Mouse (Mus musculus) stomach, embryonic 14.5 days (tissue): Measurements from ENCODE around the gene Ralgps2. TPM values are rescaled to one million over a fixed set of nuclear protein-coding genes. Genes with fewer than 3 reads are reported as not detected.
A peak's percentile ranks its signal among the peaks of the same experiment; 100 is the strongest.

Experiments
- ATAC-seq: fragments of 200-750 bp; cut with Nextera tagmentation; 2 replicates; pipeline ENCODE4 v1.8.0; 2017; ENCODE audit warnings: low read depth, moderate TSS enrichment; ENCODE audit not compliant: insufficient number of reproducible peaks, insufficient read depth, low FRiP score
- H3K27ac ChIP-seq: fragments of 300-500 bp; sonication (generic); 2 replicates; pipeline ENCODE4 v1.5.1; 2014; ENCODE audit warnings: mild to moderate bottlenecking, low read length, moderate library complexity, mixed read lengths
- H3K27me3 ChIP-seq: fragments of 300-500 bp; sonication (generic); 2 replicates; pipeline ENCODE4 v1.6.1; 2014; ENCODE audit warnings: low read length, control low read depth, mixed read lengths; ENCODE audit not compliant: control insufficient read depth, insufficient read depth
- H3K36me3 ChIP-seq: fragments of 300-500 bp; sonication (generic); 2 replicates; pipeline ENCODE4 v1.6.1; 2014; ENCODE audit warnings: mild to moderate bottlenecking, control low read depth, low read length, moderate library complexity, mixed read lengths; ENCODE audit not compliant: control insufficient read depth, insufficient read depth
- H3K4me1 ChIP-seq: fragments of 300-500 bp; sonication (generic); 2 replicates; pipeline ENCODE4 v1.6.1; 2014; ENCODE audit warnings: low read length, control low read depth, mixed read lengths; ENCODE audit not compliant: control insufficient read depth, insufficient read depth
- H3K4me2 ChIP-seq: fragments of 300-500 bp; sonication (generic); replicated peaks from 2 replicates; pipeline ENCODE4 v1.6.1; 2014; ENCODE audit warnings: low read depth, low read length, control low read depth
- H3K4me3 ChIP-seq: fragments of 300-500 bp; sonication (generic); 2 replicates; pipeline ENCODE4 v1.5.1; 2014; ENCODE audit warnings: low read depth, low read length, control low read depth
- H3K9ac ChIP-seq: fragments of 300-500 bp; sonication (generic); replicated peaks from 2 replicates; pipeline ENCODE4 v1.6.1; 2014; ENCODE audit warnings: low read depth, mild to moderate bottlenecking, control low read depth, low read length, moderate library complexity, mixed read lengths
- H3K9me3 ChIP-seq: fragments of 300-500 bp; sonication (generic); 2 replicates; pipeline ENCODE4 v1.6.1; 2016; ENCODE audit warnings: low read depth, low read length, control low read depth; ENCODE audit not compliant: control insufficient read depth
- WGBS: fragments of 180-500 bp; shearing (Covaris S2); extraction: QIAGEN DNeasy Blood & Tissue Kit; methylation state at CpG from one replicate; pipeline ENCODE4 v1.1.7; 2014; 5-methylcytosine and 5-hydroxymethylcytosine counted together
- polyA plus RNA-seq: library from polyadenylated mRNA; unstranded; fragments of >200 nt; fragmentation: Nextera tagmentation; extraction: Ambion mirVana; gene quantifications from 2 replicates; pipeline ENCODE4 v1.2.1, GENCODE M21; 2014

Ralgps2 gene
- 55.1 and 61.0 TPM in 2 replicates for polyA plus RNA-seq

DNA sequence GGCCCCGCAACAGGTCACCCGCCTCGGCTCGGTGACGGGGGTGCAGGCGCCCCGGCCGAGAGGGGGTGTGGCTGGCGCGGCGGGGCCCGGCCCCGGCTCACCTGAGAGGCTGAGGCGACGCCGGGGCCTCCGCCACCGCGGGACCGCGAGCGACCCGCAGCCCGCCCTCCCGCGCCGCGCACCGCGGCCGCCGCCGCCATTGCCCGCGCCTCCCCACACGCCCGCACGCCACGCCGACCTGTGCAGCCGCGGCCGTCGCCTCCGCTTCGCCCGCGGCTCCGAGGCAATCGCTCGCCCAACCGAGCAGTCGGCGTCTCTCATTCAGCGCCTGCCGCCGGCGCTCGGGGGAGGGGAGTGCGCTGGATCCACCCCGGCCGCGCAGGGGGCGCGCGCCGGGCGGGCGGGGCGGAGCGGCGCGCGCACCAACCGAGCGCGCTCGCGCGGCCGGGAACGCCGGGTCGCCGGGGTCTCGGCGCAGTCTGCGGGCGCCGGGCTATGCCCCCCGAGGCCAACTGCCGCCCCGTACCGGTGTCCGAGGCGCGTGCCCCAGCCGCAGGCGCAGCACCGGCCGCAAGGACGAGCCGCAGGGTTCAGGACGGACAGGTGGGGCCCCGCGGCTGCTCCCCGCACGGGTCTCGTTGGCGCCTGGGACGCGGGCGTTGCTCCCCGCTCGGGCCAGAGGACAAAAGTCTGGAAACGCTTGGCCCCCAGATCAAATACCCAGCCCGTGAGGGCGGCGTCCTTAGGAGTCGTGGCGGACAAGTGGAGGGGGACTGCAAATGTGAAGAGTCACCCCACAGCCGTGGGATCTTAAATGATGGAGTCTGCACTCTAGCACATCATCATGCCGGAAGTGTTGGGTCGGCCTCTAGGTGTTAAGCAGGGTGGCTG is at the start of gene Ralgps2:
TSS of gene Ralgps2 (minus strand) at position 376 of the 891 bp plus-strand sequence.
- no peaks in the 10 kb centered on the region for H3K27me3 ChIP-seq
- peak within 1 kb of the TSS; percentile 85 for H3K4me3 ChIP-seq
- peak within 1 kb of the TSS; percentile 84; the same call in 1 of the 2 replicates for H3K27ac ChIP-seq
- H3K36me3 ChIP-seq = no peaks in the 10 kb centered on the region
- ATAC-seq = peak; percentile 85
- H3K4me1 ChIP-seq = 0 out of 2 replicates have a peak, but pooled peaks cover 2% of the 10 kb centered on the region
- H3K9me3 ChIP-seq = no peaks in the 10 kb centered on the region
- peak within 1 kb of the TSS; percentile 84 for H3K4me2 ChIP-seq
- under 1% methylated on average over 70 of the region's 124 CpGs for WGBS
- H3K9ac ChIP-seq = peak within 1 kb of the TSS; percentile 73

DNA sequence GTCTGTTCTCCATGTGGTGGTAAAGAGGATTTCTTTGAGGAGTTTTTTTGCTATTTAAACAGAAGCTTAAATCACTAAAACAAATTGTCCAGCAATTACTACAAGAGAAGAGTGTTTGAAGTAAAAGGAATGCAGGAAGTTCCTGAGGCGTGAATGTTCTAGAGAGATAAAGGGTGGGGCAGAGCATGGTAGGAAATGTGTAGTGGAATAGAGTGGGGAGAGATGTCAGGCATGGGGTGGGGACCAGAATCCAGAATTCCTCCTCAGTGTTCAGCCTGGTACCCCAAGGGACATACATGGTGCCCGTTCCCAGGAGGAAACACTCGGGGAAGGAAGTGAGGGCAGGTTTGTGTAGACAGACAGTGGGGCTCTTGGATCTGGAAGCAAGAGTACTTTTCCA is 48.1 kb upstream of the Ralgps2 start:
- 78% methylated on average over 3 of the region's 3 CpGs for WGBS
- no peak overlapping the region for H3K9ac ChIP-seq
- H3K36me3 ChIP-seq = no peaks in the 10 kb centered on the region
- no peak overlapping the region for H3K4me3 ChIP-seq
- no peak for ATAC-seq
- H3K4me2 ChIP-seq = no peak overlapping the region
- peaks cover 13% of the 10 kb centered on the region; the same call in 1 of the 2 replicates for H3K4me1 ChIP-seq
- H3K27ac ChIP-seq = no peak overlapping the region
- no peaks in the 10 kb centered on the region for H3K9me3 ChIP-seq
- no peaks in the 10 kb centered on the region for H3K27me3 ChIP-seq

DNA sequence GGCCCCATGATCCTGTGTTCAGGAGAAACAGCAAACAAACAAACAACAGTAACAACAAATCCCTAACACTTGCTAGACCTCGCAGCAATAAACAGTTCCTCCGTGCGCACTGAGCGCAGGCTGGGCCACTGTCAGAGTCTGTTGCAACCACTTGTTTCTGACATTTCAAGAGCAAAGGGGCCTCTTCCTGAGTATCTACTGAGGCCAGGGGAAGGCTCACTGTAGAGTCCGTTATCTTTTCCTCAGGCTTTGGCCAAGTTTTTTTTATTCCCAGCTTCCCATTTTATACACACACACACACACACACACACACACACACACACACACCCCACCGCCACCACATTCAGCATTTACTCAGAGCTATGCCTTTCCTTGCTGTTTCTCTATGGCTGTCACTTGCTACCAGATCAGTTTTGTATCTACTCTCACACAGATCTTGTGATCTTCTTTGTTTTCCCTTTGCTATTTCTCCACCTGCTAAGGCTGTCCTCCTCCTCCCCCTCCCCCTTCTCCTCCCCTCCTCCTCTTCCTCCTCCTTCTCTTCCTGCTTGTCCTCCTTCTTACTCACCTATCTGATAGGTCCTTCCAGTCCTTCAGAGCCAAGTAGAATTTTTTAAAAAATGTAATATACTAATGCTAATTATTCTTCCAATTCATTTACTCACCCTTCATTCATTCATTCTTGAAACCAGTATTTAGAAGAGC is 47.4 kb upstream of the Ralgps2 start:
- peaks cover 8% of the 10 kb centered on the region; the same call in 1 of the 2 replicates for H3K4me1 ChIP-seq
- no peaks in the 10 kb centered on the region for H3K27me3 ChIP-seq
- ATAC-seq = no peak
- no peak overlapping the region for H3K4me3 ChIP-seq
- no peaks in the 10 kb centered on the region for H3K36me3 ChIP-seq
- no peak overlapping the region for H3K9ac ChIP-seq
- WGBS = 63% methylated on average over 6 of the region's 6 CpGs
- no peak overlapping the region for H3K27ac ChIP-seq
- no peaks in the 10 kb centered on the region for H3K9me3 ChIP-seq
- no peak overlapping the region for H3K4me2 ChIP-seq

DNA sequence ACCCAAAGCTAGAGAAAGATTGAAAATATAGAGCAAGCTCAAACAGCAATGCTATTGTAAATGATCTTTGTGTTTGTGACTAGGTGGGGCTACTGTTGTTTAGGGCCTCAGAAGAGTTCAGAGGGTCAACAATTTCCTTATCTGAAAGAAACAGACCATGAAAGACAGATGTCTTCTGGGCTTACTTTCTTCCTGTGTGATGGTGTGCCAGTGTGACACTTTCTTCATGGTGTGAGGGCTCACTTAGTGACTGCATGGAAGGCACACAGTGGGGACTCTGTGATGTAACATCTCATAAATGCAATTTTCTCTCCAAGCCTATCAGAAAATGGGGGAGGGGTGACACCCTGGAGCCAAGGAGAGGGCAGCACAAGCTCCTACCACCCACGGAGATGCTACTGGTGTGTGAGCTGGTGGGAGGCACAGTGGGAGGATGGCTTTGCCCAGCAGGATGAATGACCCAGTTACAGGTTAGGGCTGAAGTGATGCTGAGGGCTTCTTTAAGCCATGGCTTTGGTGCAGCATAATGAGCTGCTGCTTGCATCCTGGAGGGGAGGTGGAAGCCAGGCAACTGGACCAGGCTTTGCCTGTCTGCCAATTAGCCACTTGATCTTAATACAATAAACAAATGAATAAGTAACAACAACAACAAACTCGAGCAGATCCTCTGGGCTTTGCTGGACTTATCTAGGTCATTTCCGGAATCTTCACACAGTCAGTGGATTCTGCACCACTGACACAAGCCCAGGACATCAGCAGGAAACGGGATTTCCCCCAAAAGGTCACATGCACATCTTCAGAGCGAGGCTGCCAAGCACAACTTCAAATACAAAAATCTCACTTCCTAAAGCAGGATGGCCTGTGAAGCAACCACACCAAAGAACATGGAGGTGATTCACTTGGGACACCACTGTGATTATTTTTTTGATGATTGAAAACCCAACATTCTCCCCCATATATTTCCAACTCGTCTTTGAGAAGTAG is 46.5 kb upstream of the Ralgps2 start:
- Histone ChIP-seq H3K4me3 (no peak overlapping the region), H3K36me3 (no peaks in the 10 kb centered on the region), H3K9ac (no peak overlapping the region), H3K4me1 (peaks cover 6% of the 10 kb centered on the region; the same call in 1 of the 2 replicates), H3K4me2 (no peak overlapping the region), H3K27ac (no peak overlapping the region), H3K9me3 (no peaks in the 10 kb centered on the region), H3K27me3 (no peaks in the 10 kb centered on the region)
- WGBS = 38% methylated on average over 6 of the region's 6 CpGs
- ATAC-seq = no peak

DNA sequence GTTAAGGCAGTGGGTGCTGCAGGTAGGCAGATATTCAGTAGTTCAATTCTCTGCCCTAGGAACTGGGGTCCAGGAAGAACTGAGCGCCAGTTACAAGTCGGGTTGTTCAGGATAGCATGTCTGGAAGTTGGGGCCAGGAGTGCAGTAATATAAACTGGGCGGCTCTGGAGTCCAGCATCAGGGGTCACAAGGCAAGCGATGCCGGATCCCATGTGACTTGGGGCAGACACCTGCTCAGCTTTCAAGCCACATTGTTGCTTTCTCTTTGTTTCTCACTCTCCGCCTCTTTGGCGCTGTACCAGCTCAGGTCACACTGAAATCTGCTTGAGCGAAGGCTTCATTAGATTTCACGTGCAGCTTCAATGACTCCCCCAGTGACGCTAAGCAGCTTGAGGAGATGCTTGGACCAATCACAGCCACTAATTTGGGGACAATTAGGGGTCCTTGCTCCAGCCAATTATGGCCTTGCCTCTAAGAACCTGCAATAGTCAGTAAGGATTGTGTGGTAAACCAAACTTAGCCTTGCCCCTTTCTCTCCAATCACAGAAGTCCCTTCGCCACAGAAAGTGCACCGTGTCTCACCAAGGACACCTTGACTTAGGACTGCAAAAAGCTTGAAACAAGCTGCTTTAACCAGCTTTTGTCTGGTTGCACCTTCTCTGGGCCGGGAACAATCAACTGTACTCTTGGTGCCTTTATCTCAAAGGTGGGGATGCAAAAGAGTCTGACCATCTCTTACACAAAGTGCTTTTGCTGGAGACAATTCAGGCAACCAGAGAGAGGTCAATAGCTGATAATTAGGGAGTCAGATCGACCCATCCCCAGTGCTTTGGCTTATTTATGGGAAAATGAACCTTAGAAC is 43.8 kb upstream of the Ralgps2 start:
- 79% methylated on average over 14 of the region's 14 CpGs for WGBS
- no peak overlapping the region for H3K9ac ChIP-seq
- H3K27ac ChIP-seq = no peak overlapping the region
- no peak for ATAC-seq
- H3K36me3 ChIP-seq = no peaks in the 10 kb centered on the region
- no peak overlapping the region for H3K4me3 ChIP-seq
- H3K4me1 ChIP-seq = no peaks in the 10 kb centered on the region
- H3K27me3 ChIP-seq = no peaks in the 10 kb centered on the region
- no peak overlapping the region for H3K4me2 ChIP-seq
- no peaks in the 10 kb centered on the region for H3K9me3 ChIP-seq

DNA sequence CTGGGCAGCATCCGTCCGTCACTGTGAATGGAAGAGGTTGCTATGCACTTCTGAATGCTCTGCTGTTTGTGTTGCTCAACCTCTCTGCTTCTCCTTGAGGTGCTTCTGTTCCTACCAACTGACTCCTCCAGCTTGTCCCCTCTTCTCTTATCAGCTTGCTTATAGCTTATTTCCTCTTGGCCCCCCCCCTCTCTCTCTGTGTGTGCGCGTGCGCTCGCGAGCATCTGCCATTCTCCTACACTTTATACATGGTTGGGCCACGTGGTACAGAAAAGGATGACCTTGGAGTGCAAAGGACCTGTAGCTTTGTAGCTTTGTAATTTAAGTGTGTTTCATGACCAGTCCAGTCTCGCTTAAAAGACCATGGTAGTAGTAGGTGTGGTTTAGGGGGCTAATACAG is 42.5 kb upstream of the Ralgps2 start:
- Histone ChIP-seq H3K36me3 (no peaks in the 10 kb centered on the region), H3K9me3 (no peaks in the 10 kb centered on the region), H3K27me3 (no peaks in the 10 kb centered on the region), H3K9ac (no peak overlapping the region), H3K4me2 (no peak overlapping the region), H3K27ac (no peak overlapping the region), H3K4me3 (no peak overlapping the region), H3K4me1 (no peaks in the 10 kb centered on the region)
- ATAC-seq = no peak
- WGBS = 85% methylated on average over 9 of the region's 9 CpGs

DNA sequence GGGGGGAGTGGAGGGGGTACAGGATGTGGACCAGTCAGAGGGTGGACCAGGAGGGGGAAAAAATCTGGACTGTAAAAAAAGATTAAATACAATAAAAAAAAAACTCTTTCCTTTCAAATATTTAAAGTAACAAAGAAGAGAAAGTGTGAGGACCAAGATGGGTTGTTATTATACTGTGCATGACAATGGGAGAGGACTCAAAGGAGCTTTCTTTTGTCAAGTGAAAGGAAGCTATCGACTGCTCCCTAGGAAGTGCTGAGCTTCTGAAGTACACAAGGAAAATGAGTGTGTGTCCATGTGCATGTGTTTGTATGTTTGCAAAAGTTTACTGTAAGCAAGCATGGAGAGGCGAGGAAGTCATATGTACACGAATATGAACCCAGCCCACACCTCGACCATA is 40.3 kb upstream of the Ralgps2 start:
- Histone ChIP-seq H3K4me1 (no peaks in the 10 kb centered on the region), H3K36me3 (no peaks in the 10 kb centered on the region), H3K9me3 (no peaks in the 10 kb centered on the region), H3K27me3 (no peaks in the 10 kb centered on the region), H3K4me2 (no peak overlapping the region), H3K9ac (no peak overlapping the region), H3K27ac (no peak overlapping the region), H3K4me3 (no peak overlapping the region)
- ATAC-seq = no peak
- WGBS = 80% methylated on average over 4 of the region's 4 CpGs
